Mouse (Mus musculus): Measurements from ENCODE around the gene Usp43.
A peak's percentile ranks its signal among the peaks of the same experiment; 100 is the strongest.

- TF ChIP-seq POLR2A (IDR thresholded peaks at IDR 0.05; ENCODE audit: insufficient read length, low read depth) (peak; percentile 25), MYOG (IDR thresholded peaks at IDR 0.05; ENCODE audit: control insufficient read depth in 1 of 3, insufficient read depth in 1 of 3, insufficient read length in 2 of 3, low read depth in 2 of 3) (peak in 2 of 3 experiments; percentile 70 to 90), CEBPB (IDR thresholded peaks at IDR 0.05; ENCODE audit: insufficient read depth, poor library complexity, severe bottlenecking) (no peak), TCF12 (IDR thresholded peaks at IDR 0.05; ENCODE audit: insufficient read depth, poor library complexity, severe bottlenecking) (no peak), MAX (IDR thresholded peaks at IDR 0.05; ENCODE audit: low read depth) (no peak), USF1 (IDR thresholded peaks at IDR 0.05; ENCODE audit: low read depth) (no peak), TCF3 (IDR thresholded peaks at IDR 0.05; ENCODE audit: insufficient read length, low read depth) (no peak), POLR2AphosphoS2 (IDR thresholded peaks at IDR 0.05; ENCODE audit: insufficient read length, low read depth) (no peak), REST (IDR thresholded peaks at IDR 0.05; ENCODE audit: insufficient read depth, insufficient read length) (no peak), MYOD1 (IDR thresholded peaks at IDR 0.05; ENCODE audit: control insufficient read depth in 1 of 3, insufficient read length in 2 of 3, low read depth in 2 of 3) (peak in 2 of 3 experiments; percentile 62 to 82), SRF (IDR thresholded peaks at IDR 0.05; ENCODE audit: control insufficient read depth, insufficient read length, low read depth) (no peak)
These were observed 694 bp downstream of the Usp43 start for GRCm38 (mm10) chr11:67921091-67921826.
